Mouse (Mus musculus) adrenal gland, postnatal 14 days (tissue): ENCODE results near the gene Hdac4. TPM values are rescaled to one million over a fixed set of nuclear protein-coding genes. Genes with fewer than 3 reads are reported as not detected.

Experiments used
- DNase-seq: peaks from one replicate; pipeline ENCODE4 v3.0.0; 2021; ENCODE audit warnings: mixed read lengths
- total RNA-seq: library from RNA; stranded (reverse); gene quantifications from 2 replicates; pipeline ENCODE4 v1.2.3, GENCODE M21; 2021

Hdac4 gene
- total RNA-seq, 1 experiment from 2014 or later: 70.1 TPM

GRCm38 (mm10) chr1:92100371-92100891 is 95.1 kb downstream of the Hdac4 start:
- peak; percentile 66 for DNase-seq

- peak; percentile 53 for DNase-seq
Measured at GRCm38 (mm10) chr1:92099964-92100363, 95.5 kb downstream of the Hdac4 start.

GRCm38 (mm10) chr1:92099502-92099901 is 96.0 kb downstream of the Hdac4 start:
- peak; percentile 73 for DNase-seq

GRCm38 (mm10) chr1:92098456-92098855 is 97.0 kb downstream of the Hdac4 start:
- peak; percentile 49 for DNase-seq

GRCm38 (mm10) chr1:92096991-92097525 is 98.4 kb downstream of the Hdac4 start:
- DNase-seq: no peak

GRCm38 (mm10) chr1:92092286-92092685 is 103.2 kb downstream of the Hdac4 start:
- peak; percentile 79 for DNase-seq

GRCm38 (mm10) chr1:92087821-92088220 is 107.7 kb downstream of the Hdac4 start:
- DNase-seq: no peak

- DNase-seq: no peak
Measured at GRCm38 (mm10) chr1:92087343-92087742, 108.2 kb downstream of the Hdac4 start.

GRCm38 (mm10) chr1:92086841-92087240 is 108.7 kb downstream of the Hdac4 start:
- peak; percentile 58 for DNase-seq

- DNase-seq: no peak
Measured at GRCm38 (mm10) chr1:92086277-92086813, 109.2 kb downstream of the Hdac4 start.

- no peak for DNase-seq
Measured at GRCm38 (mm10) chr1:92084738-92085137, 110.8 kb downstream of the Hdac4 start.

GRCm38 (mm10) chr1:92084004-92084403 is 111.5 kb downstream of the Hdac4 start:
- no peak for DNase-seq

- no peak for DNase-seq
Measured at GRCm38 (mm10) chr1:92082837-92083541, 112.5 kb downstream of the Hdac4 start.

GRCm38 (mm10) chr1:92082156-92082836 is 113.2 kb downstream of the Hdac4 start:
- DNase-seq: no peak

- DNase-seq: no peak
Measured at GRCm38 (mm10) chr1:92079982-92080537, 115.4 kb downstream of the Hdac4 start.

- DNase-seq: no peak
Measured at GRCm38 (mm10) chr1:92075312-92075711, 120.2 kb downstream of the Hdac4 start.

GRCm38 (mm10) chr1:92074655-92075054 is 120.8 kb downstream of the Hdac4 start:
- DNase-seq: no peak

- no peak for DNase-seq
Measured at GRCm38 (mm10) chr1:92069932-92070677, 125.4 kb downstream of the Hdac4 start.

- no peak for DNase-seq
Measured at GRCm38 (mm10) chr1:92069464-92069863, 126.0 kb downstream of the Hdac4 start.

GRCm38 (mm10) chr1:92064307-92064706 is 131.2 kb downstream of the Hdac4 start:
- no peak for DNase-seq

- no peak for DNase-seq
Measured at GRCm38 (mm10) chr1:92063271-92063670, 132.2 kb downstream of the Hdac4 start.
